Mouse (Mus musculus) testis, postnatal 10 days (tissue): ENCODE measurements around the gene Fen1.

Source experiments
- DNase-seq: peaks from one replicate; pipeline ENCODE4 v3.0.0; 2021; ENCODE audit warnings: low spot score

Gene Fen1

DNA sequence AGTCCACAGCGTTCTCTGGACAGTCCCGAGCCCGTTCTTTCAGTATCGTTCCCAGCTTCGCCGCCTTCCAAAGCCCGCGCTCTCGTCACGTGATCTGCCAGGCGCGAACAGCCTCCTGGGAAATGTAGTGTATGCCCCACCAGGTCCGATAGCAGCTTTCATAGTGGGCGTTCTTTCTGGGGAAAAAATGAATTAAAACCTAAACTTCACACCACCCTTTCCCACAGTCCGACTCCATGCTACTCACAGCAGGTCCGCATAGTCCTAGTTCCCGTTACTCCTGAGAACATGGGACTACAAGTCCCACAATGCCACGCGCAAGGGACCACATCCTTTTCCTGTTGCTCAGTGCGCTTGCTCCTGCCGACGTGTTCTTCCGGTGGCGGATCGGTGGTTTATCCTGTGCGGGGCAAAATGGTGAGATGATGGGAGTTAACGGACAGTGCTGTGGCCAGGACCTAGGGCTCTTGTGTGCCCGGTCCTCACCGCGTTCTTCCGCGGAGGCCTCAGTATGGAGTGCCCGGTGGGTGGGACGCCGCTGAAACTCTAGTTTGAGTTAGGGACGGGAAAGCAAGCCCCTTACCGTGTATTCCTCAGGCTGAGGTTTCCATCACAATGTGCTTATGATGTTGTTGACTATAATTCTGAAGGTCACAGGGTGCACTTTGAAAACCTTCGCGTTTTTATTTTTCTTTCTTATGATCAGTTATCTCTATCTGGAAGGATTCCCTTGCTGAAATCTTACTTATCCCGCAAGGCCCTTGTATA is at the start of gene Fen1, which contains the start of gene Tmem258:
Fen1 (minus strand) TSS at position 322 of the 768 bp plus-strand sequence.
Tmem258 (plus strand) TSS at position 167 of the 768 bp plus-strand sequence.
- DNase-seq, result peak; percentile 93

DNA sequence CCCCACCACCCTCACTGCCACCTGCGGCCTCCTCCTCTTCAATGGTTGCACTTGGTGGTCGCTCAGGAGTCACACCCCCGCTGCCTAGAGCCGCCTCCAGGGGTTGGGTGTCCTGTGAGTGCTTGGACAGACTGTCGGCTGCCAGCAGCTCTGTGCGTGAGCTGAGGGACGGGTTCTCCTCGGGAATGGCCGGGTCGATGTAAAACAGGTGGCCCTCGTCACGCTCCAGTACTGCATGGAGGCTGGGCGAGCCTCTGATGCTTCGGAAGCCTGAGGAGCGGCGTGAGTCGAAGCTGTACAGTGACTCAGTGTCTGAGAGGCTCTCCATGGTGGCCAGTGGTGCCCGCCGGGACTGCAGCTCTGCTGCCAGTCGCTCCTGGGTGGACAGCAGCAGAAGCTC is 44.2 kb upstream of the Fen1 start:
- no peak for DNase-seq

DNA sequence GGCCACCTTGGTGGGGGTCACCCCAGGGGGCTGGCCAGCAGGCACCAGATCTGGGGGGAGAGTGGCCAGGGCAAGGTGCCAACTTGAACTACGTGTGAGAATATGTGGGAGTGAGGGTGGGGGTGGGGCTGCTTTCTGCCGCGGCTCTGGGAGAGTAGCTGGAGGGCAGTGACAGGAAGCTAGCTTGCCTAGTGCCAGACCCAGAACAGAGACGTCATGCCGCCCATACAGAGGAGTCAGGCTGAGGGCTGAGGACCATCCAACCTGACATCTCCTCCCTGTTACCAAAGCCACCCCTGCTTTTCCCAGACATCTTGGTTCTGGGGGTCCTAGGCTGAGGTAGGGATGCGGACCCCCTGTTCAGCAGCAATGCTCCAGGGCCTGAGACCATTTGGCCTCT is 43.2 kb upstream of the Fen1 start:
- DNase-seq, result no peak

DNA sequence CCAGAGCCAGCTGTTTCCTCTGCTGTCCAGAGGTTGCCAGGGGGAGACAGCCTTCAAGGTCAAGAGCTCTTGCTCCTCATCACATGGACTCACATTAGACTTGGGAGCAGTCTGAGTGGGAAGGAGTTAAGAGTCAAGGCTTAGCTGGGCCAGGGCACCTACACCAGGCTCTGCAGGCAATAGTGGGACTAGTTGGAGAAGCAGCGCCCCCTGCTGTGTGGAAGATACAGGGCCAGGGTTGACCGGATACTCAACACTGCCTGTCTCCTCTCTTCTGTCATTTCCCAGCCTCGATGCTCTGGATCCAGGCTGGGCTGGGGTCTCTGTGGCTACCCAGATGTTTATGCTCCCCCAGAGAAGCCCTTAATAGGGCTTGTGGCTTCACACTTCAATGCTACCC is 40.2 kb upstream of the Fen1 start:
- DNase-seq, result peak; percentile 88

DNA sequence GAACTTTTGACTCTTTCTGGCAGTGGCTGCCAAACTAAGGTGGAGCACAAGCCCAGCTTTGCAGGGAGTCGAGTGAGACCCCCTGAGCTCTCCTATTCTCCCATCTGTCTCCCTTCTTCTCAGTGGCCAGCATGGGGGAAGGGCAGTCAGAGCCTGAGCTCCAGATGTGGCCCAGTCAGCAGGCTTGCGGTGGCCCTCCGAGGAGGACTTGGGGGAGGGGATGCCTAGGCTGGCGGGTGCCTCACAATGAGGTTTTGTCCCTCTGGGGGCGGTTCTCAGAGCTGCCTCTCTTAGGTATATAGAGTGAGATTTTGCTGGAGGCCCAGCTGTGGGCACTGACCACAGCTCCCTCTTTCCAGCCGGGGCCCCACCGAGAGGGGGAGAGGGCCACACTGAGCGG is 38.9 kb upstream of the Fen1 start:
- DNase-seq, result no peak

DNA sequence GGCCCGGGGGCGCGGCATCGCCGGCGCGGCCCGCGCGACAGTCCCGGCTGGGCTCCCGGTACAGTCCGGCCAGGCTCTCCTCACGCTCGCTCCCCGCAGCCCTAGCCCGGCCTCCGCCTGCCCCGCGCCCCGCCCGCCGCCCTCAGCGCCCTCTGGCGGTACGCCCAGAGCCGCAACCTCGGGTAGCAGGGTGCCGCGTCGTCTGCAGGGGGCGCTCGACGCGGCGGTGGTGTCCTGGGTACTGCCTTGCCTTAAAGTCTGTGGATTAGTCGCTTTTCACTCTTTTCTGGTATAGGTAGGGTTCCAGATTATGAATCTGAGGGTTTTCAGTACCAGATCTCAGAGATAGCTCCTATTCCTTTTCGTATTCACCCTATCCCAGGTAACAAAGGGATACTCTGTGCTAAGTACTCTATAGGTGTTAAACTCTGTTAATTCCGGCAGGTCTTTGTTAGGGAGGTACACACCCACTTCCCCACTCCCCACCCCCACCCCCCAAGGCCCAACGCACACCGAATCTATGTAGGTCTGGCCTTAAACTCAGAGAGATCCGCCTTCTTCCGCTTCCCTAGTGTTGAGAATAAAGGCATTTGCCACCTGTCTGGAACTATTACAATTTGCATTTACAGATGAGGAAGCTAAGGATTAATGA is 36.8 kb upstream of the Fen1 start, which contains the start of gene Myrf:
Myrf (minus strand) TSS at position 95 of the 652 bp plus-strand sequence.
- peak; percentile 90 for DNase-seq

DNA sequence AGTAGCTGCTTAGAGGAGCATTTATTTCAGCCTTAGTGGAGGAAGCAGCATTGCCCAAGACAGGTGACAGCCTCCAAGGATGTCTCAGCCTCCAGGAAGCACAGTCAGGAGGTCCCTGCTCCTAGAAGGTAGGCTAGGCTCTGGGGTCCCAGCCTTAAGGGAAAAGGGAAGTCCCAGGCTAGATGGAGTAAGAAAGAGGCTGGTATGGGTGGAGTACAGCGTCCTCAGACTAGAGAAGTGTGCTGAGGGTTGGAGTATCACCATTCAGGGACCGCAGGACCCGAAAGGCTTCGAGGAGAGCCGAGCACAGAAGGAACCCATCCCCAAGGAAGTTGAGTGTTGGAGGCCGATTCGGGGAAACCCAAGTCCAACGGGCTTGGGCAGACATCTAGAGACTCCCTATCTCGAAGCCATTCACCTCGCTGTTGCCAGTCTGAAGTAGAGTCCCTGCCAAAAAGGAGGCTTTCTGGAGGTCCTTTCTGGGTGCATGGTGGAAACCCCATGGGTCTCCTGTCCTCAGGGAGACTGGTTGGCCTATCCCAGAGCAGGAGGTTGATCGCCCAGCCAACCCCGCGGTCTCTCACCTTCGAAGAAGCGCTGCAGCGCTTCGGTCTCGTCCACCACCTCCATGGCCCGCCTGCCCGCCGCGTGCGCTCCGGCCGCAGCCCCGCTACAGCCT is 36.1 kb upstream of the Fen1 start:
- DNase-seq, result no peak

DNA sequence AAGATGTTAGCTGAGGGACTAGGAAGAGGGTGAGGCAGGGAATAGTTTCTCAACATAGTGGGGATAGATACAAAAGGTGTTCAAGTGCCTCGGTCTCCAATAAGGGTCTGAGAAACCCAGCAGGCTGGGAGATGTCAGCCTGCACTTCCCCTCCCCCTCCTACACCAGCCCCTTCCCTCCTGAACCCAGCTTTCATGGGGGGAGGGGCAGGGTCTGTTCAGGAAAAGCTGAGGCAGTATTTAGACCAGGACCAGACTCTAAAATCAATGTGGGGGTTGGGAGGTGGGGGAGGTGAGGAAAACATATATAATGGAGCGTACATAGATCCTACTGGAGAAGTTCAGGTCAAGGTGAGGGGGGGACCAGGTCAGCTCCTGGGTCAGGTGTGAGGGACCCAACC is 35.5 kb upstream of the Fen1 start:
- no peak for DNase-seq

DNA sequence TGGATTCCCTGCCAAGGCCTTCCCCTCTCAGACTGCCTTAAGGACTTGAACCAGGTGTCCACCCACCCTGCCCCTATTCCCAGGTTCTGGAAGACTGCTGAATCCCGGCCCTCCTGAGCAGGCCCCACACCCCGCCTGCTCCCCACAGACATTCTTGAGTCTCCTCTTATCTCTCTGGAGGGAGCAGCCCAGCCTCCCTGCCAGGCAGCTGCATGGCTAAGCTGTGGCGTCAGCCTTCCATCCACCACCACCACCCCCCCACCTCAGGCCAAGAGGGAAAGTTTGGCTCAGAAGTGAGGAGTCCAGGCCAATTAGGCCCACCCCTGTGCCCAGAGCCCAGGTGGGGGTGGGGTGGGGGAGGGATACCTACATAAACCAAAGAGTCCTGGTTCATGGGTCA is 34.5 kb upstream of the Fen1 start:
- no peak for DNase-seq

DNA sequence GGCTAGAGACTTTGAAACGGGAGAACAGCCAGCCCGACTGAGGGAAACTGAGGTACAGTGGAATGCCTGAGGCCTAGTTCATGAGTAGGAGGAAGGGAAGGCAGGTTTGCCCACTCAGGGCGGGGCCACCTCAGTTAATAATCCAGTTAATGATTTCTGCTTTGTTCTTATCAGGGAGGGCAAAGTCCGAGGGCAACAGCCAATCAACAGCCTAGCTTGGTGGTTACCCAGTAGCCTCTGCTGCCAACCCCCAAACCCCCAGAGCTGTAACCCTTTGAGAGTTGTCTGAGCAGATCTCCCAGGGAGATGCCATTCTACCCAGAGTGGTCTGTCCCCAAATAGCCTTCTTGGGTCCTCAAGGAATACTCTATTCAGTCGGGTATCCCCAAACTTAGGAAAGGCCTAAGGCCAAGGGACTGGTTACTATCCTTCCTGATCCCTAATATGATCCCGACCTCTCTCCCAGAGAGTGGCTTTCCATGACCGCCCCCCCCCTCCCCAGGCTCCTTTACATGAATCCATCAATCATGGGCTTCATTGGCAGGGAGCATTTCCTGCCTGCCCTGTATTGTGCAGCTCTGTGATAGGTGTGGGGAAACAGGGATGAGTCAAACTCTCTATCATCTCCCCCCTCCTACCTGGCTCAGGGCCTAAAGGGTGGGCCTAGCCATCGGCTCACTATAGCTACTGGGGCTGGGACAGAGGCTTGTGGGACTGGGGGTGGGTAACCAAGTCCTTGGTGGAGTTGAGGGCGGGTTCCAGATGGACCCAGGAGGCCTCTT is 32.0 kb upstream of the Fen1 start:
- DNase-seq, result no peak

DNA sequence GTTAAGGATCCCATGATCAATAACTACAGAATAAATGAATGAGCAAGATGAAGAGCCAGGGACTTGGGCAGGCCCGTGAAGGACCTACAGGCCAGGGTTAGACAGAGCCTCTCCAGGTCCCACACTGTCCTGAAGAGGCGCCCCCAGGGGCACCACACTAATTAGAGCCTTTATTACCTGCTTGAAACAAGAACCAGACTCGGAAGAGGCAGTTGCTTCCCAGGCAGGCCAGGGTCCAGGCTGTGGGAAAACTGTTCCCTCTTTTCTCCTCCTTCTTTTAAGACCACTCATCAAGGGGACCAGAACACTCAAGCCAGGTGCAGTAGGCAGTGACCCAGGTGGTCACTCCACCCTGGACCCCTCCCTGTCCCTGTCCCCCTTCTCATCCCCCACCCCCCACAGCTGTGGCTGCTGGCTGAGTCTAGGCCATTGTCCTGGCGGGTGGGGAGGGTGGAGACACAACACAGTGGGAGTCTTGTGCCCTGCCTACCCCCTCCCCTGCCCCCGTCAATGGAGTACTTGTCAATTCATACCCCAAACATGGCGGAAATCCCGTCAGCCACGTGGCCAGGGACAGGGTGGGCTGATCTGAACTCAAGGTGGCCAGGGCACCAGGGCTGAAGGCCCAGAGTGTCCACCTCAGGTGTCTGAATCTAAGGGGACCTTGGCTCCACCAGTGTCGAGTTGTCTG is 28.5 kb upstream of the Fen1 start:
- DNase-seq, result no peak

DNA sequence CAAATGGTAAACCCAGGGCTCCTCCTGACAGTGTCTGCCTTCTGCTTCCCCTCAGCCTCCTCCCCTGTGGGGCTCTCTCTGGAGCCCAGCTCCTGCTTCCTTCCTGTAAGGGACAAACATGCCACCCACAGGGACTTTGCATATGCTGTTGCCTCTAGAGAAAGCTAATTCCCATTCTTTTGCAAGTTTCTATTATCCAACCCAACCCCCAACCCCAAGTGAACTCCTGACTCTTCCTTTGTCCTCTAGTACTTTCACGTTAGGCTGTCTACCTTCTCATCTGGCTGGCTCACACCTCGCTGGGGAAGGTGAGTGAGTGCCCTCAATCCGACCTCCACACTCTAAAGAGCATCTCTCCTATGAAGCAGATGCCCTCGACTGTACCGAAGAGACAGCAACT is 27.9 kb upstream of the Fen1 start:
- DNase-seq, result no peak

DNA sequence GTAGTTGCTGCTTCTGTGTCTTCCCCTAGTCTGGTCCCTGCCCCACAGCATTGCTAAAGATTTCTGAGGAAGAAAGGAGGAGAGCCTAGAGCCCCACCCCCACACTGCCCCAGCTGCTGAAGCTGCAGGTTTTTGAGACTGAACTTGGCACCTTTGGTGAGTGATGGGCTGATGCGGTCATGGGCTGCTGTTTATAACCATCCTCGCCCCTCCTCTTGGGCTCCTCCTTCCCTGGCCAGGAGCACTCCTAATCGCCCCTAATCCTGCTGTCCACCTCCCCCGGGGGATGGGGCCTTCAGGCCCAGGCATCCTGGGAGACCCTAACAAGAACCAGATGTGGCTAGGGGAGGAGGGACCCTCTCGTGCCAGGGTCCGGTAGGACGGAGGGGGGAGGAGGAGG is 27.0 kb upstream of the Fen1 start:
- no peak for DNase-seq

DNA sequence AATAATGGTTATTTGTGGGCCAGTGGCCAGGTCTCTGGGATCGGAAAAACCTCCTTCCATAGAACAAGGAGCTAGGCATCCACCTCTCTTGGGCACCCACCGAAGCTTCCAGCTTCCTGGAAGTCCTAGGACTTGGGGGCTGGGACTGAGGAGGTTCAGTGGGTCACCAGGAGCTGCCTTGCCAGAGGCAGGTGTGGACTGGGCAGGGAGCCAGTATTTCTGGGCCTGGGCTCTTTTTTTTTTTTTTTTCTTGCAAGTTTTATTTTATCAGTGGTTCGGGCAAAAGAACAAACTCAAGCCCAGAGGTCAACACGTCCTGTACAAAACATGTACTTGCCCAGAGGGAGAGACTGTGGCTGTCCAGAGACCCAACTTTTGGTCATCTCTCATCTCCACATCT is 21.8 kb upstream of the Fen1 start:
- DNase-seq, result no peak

DNA sequence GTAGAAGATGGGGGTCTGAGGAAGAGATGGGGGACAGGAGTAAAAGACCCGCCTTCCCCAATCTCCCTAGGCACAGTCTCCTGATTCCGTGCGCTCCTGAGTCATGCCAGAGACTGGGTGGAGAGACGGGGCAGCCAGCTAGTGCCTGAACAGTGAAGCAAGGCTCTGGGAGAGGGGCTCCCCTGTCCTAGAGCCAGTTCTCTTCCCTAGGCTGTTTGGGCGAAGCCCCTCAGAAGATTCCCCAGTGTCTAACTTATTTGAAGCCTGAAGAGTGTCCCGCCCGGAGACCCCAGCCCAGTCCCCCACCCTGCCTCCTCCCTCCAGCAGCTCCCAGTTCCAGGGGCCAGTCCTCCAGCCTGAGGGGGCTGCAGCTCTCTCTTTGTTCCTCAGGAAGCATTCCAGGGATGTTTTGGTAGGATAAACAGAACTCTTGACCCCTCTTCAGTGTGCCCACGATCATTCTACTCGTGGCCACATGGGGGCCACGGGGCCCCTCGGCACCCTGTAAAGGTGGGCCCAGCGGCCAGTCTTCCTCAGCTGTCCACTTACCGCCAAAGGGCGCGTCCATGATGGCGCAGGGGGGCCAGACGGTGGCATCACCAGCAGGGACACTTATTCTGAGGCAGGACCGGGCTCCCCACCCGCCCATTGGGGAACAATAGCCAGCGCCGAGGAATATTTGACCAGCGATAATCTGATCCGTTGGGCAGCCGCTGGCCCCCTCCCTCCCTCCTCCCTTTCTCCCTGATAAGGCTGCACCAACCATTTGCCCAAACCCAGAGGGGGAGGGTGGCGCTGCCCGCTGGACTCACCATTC is 20.9 kb upstream of the Fen1 start:
- DNase-seq, result no peak

DNA sequence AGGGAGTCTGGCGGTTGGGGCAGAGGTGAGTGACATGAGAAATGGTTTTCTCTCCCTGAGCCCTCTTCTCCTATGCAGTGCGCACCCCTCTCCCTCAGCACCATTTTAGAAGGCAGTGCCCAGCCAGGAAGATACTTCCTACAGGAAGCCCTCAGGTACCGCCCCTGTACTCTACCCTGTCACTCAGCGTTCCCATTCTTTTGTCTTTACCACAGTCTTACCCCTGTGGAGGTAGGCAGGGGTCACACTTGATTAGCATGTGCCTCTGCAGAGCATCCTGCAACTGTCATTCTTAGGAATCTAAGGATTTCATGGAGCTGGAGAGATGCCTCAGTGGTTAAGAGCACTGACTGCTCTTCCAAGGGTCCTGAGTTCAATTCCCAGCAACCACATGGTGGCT is 19.6 kb upstream of the Fen1 start:
- DNase-seq, result no peak

DNA sequence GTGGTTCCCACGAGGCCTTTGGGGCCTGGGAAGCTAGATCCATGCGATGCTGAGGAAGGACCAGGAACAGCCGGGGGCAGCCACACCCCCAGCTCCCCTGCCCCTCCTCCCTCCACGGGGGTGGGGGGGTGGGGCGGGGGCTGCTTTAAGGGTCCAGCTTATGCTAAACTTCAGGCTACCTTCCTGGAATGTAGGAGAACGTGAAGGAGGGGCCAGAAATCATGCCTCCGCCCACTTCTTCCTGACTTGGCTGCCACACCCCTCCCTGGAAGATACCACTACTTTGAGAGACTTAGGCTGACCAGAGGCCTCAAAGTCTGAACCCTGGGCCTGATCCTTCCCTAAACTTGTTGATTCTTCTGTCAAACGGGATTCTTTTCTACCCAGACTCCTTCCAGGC is 18.7 kb upstream of the Fen1 start:
- no peak for DNase-seq

DNA sequence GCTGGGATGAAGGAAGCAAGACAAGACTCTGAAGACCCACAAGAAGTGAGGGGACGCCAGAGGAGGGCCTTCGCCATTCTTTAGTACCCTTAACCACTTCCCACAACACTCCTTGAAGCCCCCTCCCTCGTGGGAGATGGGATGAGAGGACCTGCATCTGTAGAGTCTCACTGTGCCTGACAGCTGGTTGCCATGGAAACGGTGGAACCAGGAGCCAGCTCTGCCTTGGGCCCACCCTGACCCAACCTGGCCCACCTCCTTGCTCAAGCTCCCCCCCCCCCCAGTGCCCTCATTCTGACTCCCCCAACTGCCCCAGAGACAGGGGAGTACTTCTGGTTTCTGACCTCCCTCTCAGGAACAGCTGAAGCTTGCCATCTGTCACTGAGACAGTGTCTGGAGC is 17.6 kb upstream of the Fen1 start:
- no peak for DNase-seq

DNA sequence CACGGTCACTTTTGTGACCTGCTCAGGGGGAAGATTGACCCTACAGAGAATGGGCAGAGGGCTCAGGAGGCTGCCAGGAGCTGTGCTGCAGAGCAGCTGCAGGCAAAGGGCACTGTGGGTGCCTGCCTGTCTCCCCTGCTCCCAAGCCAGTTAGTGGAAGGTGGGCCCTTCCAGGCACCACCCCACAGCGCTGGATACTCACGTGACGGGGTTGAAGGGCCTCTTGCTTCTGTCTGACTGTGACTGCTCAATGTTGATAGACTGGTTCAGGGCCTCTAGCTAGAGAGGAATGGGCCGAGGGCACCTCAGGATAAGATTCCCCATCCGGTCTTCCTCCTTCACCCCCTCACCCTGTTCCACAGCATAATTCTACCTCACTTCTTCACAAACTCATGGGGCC is 15.6 kb upstream of the Fen1 start:
- DNase-seq, result no peak

DNA sequence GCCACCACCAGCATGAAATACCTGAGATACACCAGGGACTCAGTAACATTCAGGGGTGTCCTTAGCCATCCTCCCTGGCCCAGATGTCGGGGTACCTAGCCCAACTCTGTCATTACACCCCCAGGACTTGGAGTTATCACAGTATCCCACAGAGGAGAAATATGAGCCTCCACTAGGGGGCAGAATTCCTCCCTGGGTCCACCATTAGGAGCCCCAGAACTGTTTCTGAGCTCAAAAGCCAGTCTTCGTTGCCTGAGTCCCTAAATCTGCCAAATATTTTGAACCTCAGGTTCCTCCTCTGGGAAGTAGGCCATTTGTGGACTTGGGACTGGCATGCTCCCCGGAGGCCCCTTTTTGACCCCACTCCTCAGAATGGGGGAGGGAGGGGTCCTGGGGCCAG is 15.1 kb upstream of the Fen1 start:
- peak; percentile 73 for DNase-seq

DNA sequence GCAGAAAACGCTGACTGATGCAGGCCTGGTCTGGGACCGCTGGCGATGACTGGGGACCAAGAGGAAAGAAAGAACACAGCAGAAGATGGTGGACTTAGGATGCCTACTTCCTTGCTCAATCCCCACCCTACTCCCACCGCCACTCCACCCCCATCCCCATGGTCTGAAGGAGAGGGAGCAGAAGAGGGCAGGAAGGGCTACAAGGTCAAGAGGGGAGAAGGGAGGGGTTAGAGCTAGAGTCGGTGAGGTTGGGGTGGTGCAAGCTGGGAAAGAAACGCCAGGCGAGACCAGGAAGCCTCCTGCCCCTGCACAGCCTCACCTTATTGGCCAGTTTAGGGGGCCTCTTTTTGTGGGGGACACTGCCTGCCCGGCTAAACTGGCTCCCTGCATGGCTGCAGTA is 12.1 kb upstream of the Fen1 start:
- no peak for DNase-seq
